Mouse (Mus musculus) ovary, postnatal 36 days (tissue): Measurements from ENCODE around the gene Eri2.

Source experiments
- DNase-seq: peaks from one replicate; pipeline ENCODE4 v3.0.0; 2022; ENCODE audit warnings: low spot score, mixed read lengths

The Eri2 gene

DNA sequence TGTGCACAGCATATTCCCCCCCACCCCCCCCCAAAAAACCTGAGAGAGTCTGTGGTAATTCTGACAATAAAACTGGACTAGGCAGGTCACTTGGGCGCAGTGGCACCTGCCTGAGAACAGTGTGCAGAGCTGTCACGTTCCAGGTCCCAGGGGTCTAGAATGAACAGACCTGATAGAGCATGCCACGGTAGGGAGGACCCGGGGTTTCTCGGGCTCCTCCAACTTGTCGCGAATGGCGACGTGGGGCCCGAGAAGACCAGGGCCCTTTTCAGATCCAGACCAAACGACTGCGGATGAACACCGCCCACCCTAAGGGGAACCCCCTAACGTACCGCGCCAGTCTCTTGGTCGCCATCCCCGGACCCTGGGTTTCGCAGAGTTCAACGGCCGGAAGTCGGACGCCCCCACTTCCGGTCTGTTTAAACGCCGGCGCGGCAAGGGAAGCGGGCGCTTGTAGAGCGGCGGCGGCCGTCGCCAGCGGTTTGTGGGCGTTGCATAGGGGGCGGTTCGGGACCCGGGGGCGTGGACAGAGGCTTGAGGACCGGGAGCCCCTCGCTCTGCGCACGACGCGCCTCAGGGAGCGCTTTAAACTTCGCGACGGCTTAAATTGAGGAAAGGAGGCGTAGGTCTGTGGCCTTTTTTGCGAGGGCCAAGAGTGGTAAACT, at the start of gene Eri2, which contains the start of gene Rexo5:
Gene Eri2, minus strand, starts transcription at position 473 of the 665 bp plus-strand sequence.
Gene Rexo5, plus strand, starts transcription at position 421 of the 665 bp plus-strand sequence.
- peak; percentile 89 for DNase-seq

DNA sequence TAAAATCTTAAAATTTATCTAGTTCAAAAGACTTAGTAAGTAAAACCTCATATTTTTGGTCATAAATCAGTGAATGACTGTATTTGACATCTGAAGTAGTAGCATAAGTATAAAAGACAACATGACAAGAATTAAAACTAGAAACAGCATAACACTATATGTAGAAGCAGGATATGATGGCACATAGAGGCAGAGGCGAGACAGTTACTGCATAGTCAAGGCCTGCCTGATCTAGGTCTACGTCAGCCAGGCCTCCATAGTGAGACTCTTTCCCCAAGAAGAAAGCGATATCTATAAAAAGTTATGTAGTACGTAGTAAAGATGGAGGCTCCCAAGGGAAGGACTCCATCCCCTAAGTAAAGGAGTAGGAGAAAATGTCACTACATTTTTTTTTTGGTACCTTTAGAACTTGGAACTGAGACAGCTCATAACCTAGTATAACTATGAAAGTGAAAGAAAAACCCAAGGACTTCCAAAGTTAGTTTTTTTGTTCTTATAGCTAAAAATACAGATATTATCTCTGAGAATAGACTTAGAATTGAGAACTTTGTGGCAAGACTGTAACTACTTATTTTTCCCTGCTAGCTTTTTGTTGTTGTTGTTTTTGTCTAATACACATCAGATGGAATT, 48.1 kb upstream of the Eri2 start:
- DNase-seq: no peak

DNA sequence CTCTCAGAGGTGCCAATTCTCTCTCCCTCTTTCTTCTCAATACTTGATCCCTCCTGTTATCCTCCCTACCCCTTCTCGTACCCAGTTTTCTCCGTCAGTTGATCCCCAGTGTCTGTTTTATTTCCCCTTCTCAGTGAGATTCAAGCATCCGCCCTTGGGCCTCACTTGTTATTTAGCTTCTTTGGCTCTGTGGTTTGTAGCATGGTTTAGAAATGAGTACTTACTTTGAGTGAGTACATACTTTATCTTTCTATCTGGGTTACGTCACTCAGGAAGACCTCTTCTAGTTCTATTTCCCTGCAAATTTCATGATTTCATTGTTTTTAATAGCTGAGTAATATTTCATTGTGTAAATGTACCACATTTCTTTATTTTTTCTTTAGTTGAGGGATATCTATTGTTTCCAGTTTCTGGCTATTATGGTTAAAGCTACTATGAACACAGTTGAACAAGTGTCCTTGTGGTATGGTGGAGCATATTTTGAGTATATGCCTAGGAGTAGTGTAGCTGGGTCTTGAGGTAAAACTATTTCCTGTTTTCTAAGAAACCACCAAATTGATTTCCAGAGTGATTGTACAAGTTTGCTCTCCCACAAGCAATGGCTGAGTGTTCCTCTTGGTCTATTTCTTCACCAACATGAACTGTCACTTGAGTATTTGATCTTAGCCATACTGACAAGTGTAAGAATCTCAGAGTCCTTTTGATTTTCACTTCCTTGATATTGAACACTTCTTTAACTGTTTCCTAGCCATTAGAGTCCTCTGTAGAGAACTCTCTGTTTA, 42.3 kb upstream of the Eri2 start:
- DNase-seq: no peak

DNA sequence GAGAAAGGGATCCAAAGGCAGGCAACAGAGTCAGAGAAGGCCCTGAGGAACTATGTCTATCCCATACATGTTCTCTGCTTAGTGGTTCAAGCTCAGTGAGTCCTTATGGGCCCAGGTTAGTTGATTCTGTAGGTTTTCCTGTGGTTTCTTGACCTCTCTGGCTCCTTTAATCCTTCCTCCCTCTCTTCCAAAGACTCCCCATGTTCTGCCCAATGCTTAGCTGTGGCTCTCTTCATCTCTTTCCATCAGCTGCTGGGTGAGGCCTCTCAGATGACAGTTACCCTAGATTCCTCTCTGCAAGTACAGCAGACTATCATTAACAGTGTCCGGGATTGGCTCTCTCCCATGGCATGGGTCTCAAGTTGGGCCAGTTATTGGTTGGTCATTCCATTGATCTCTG, 41.5 kb upstream of the Eri2 start:
- no peak for DNase-seq

DNA sequence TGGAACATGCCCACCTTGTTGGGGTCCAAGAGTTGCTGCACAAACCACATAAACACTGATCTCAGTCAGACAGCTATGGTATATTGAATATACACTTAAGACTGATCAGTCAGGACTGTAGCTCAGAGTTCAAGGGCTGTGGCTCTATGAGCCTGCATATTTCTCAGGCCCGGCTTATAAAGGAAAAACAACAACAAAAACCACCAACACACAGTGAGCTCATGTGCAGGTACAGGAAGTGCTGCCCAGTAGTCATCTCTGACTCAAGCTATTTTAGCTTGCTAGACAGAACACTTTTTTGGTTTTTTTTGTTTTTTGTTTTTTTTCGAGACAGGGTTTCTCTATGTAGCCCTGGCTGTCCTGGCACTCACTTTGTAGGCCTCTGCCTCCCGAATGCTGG, 14.9 kb upstream of the Eri2 start:
- no peak for DNase-seq

DNA sequence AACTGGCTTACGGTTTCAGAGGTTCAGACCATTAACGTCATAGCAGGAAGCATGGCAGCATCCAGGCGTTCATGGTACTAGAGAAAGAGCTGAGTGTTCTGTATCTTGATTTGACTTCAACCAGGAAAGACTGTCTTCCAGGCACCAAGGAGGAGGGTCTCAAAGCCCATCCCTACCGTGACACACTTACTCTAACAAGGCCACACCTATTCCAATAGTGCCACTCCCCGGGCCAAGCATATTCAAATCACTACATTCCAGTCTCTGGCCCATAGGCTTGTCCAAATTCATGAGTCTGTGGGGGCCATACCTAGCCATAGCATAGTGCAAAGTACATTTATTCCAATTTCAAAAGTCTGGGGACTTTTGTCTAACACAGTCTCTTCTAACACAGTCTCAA, 13.5 kb upstream of the Eri2 start:
- no peak for DNase-seq

DNA sequence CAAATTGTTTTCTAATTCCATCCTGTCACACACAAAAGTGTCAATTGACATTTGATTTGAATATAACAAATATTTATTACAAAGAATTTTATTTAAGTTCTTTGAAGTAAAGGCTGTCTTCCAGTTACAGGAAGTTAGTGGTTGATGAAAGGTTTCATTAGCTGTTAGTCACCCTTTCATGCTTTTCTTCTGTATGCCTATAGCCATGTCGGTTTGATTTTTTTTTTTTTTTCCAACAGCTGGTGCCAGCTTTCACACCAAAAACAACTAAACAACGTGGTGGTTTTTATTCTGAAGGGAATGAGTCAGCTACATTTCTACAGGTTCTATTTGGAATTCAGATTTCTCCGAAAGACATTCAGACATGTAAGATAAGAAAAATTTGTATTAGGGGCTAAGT, 7.1 kb upstream of the Eri2 start:
- DNase-seq: no peak

DNA sequence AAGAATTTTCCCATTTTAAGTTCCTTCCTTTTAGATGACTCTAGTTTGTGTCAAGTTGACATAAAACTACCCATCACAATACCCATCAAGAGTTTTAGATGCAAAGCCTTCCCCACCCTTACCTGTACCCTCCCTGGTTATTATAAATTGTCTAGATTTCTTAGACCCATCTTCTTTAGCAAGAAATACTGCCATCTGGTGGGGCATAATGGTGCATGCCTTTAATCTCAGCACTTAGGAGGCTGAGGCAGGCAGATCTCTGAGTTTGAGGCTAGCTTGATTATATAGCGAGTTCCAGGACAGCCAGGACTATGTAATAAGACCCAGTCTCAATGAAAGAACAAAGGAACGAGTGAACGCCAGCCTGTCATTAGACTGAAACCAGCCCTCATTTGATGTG, 6.6 kb upstream of the Eri2 start:
- DNase-seq: no peak

DNA sequence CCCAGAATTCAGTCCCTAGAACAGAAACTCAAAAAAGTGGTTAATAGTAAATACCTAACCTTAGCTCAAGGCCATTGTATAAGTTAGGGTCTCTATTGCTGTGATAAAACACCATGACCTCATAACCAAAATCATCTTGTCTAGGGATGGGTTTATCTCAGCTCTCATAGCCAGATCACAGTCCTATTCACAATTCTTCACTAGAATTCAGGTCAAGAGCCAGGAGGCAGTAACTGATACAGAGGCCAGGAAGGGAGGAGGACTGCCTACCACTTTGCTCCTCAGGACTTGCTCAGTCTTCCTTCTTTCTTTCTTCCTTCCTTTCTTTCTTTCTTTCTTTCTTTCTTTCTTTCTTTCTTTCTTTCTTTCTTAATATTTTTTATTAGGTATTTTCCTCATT, 1.5 kb upstream of the Eri2 start:
- no peak for DNase-seq

DNA sequence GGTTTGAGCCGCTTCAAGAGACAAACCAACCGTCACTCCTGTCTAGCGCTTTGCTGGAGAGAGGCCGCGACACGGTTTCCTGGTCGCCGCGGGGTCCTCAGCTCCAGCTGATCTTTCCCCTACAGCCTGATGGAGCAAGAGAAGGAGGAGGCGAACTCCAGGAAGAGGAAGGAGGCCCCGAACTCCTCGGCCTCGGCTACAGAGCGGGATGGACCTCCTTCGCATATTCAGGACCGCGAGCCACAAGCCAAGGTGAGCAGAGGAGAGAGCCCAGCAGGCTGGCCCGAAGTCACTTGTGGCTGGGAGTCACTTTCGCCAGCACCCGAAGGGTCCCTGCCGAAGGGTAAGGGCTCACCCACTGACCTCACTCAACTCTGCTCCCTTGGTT, 387 bp upstream of the Eri2 start:
- no peak for DNase-seq

DNA sequence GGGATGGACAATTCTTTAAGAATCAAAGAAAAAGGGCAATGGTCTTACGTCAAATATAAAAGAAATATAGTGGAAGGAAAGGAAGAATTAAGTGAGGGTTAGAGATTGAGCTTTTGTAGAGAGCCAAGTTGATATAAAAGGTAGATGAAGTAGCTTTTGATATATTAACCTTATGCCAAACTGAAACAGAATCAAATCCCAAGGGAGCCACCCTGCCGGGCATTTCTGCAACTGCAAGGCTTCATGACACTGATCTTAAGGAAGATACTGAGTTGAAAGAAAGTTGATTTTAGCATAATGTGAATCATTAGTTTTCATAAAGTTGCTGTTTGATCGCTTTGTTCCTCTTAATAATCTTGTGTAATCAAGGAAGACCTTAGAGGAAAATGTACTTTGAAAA, 4.8 kb downstream of the Eri2 start:
- no peak for DNase-seq

DNA sequence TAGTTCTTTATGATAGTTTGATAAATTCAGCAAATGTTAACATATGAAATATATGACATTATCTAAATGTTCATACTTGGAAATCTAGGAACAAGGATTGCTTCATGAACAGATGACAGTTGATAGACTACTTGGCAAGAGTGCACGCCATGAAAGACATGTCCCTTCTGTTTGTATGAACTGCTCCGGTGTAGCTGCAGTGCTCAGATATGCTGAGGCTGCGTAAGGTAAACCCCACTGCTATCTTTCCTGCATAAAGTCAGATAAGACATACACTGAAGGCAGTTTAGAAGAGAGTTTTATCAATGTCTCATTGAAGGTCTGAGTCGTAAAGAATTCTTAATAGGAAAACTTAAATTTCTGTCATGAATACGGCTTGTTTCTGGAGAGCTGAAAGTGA, 8.9 kb downstream of the Eri2 start:
- DNase-seq: no peak

DNA sequence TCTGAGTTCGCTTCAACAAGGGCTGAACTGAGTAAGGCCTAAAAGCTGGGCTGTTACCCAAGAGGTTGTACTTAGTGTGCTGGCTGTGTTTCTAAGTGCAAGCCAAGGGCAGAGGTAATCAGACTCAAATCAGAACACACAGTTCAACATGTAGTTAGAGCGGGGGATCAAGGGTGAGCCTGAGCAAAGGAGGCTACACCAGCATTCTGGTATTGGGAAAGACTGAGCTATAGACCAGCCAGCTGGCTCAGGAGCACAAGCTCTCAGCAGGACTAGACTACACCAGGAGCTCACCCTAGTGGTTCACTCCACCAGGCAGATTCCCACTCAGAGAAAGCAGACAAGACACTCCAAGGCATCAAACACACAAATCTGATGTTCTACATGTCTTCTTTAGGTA, 10.4 kb downstream of the Eri2 start:
- peak; percentile 14 for DNase-seq

DNA sequence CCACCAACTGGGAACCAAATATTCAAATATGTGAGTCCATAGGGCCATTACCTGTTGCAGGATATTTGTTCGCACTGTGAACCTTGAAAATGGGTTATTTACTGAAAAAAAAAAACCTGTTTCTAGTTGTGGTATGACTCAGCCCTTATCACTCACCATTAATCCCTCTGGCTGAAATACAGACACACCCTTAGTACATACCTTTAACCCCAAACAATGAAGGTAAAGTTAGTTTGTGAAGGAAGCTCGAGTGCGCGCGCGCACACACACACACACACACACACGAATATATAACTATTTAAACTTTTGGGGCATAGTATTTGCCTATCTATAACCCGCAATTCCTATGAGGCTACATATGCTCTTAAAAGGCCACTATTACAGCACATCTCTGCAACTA, 24.0 kb downstream of the Eri2 start:
- DNase-seq: no peak

DNA sequence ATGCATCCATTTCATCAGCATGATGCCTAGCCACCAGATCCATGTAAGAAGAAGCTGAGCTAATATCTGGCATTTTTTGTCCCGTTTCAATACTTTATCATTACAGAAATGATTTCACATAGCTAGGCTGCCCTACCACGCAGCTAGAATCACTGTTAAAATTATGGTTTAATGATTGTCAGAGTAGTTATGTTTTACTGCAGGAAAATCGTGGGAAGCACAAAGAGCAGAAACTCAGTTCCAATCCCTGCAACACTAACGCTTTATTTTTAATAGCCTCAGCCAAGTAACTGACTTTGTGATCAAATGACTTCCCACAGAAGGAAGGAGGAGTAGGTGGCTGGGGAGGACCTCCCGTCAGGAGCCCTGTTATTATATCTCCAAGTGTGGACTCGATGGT, 26.9 kb downstream of the Eri2 start:
- no peak for DNase-seq

DNA sequence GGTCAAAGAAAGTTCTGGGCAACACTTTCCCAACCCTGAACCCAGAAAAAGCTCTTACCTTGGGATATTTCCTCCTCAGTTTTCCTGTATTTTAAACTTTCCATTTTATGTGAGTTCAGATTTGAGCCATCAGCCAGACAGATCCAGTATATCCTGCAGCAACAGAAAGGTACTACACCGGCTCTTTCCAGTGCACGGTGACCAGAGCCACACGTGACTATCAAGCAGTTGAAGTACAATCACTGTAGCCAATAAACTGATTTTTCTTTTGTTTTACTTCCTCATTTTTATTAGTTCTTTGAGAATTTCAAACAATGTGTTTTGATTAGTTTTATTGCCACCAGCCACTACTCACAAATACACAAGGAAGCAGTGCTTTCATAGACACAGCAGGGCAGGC, 29.5 kb downstream of the Eri2 start:
- DNase-seq: no peak

DNA sequence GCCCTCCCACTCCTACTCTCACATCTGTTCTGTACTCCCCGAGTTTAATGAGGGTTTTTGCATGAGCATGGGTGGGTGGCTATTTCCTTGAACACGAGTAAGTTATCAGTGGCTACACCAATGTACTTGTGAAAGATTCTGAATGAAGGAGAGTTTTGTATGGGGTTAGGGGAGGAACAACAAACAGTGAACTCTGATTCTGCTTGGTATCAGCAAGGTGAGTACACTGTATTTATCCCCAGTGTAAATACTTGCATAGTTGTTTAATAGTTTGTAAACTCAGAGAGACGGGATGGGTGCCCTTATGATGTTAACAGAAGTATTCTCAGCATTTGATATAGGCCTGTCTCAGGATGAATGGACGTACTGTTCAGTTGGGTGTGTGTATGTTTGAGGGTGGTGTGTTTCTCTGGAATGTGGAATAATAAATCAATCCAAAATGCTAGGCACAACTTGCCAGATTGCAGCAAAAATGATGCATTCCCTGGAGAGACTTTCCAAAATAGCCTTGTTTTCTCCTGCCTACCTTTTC, 31.6 kb downstream of the Eri2 start:
- no peak for DNase-seq

DNA sequence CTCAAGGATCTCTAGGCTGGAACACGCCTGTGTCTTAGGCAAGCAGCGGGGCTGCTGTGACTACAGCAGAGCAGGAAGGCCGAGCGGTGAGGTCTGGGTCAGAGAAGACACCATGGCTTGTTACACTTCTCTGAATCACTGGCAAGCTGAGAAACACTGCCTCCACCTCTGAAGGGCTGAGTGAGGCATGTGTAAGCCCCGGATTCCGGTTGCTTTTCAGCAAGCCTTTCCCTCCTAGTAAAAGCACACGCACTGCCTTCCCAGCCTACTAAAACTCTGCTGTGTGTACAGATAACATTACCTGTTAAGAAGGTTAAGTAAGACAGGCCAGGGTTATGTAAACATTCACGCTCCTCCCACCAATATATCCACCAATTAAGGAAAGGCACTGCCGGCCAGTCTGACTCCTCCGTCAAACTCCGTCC, 33.3 kb downstream of the Eri2 start, which contains the start of gene Acsm3:
Gene Acsm3, plus strand, starts transcription at position 397 of the 425 bp plus-strand sequence.
- DNase-seq: no peak

DNA sequence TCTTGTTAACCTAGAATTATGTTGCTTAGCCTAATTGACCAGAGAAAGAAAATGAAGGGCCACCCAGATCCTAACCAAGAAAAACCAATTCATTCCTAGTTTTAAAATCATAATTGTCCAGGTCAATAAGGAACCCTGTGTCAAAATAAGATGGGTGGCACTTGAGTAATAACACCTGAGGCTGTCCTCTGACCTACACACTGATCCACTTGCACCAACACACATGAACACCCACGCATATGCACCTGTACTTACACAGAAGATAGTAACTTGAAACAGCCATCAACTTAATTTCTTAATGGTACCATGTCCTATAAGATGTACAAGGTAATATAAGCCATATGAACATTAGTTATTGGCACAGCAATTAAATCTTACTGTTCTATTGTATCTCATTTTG, 40.2 kb downstream of the Eri2 start:
- DNase-seq: no peak

DNA sequence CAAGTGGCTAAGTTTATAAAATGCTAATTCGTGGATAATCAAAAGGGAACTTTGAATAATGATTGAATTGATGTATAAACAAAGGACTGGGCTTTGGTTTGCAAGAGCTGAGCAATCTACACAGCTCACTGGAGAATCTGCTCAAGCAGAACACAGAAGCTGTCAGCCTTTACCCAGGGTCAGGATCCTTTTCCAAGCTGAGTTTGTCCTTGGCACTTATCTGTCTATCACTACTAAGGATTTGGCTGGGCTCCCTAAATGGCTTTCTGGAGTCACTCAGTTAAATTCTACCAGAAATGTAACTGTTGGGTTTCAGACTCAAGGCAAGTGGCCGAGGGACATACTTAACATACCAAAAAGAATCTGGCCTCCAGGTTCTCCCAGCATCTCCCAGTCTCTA, 43.9 kb downstream of the Eri2 start:
- no peak for DNase-seq

DNA sequence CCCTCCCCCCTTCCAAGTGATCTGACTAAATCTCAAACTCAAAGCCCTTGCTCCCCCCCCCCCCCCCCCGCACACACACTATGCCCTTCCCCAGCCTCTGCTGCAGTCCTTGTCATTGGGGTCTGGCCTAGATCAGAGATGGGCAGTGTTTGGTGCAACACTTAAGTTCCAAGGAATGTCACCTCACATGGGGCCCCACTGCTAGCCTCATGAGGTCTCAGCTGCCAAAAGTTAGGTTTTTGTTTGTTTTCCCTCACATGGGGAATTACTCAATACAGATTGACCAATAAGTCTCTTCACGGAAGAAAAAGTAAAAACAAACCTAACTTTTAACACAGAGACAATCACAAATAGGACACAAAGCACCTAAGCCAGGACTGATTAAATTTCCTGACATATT, 45.1 kb downstream of the Eri2 start:
- DNase-seq: no peak

DNA sequence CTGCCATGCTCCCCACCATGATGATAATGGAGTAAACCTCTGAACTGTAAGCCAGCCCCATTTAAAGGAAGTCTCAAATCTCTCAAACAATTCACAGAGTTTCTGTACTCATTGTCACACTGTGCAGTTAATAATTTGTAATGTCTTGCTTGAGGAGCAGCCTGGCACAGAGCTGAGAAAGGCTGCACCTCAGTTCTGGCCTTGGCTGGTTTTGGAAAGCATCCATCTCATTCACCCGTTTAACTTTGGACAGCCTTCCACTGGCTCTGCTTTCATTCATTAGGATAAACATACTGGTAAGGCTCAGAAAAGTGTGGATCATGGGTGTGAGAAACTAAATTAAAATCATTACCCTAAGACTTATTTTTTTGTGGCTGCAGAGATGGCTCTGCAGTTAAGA, 48.0 kb downstream of the Eri2 start:
- no peak for DNase-seq

DNA sequence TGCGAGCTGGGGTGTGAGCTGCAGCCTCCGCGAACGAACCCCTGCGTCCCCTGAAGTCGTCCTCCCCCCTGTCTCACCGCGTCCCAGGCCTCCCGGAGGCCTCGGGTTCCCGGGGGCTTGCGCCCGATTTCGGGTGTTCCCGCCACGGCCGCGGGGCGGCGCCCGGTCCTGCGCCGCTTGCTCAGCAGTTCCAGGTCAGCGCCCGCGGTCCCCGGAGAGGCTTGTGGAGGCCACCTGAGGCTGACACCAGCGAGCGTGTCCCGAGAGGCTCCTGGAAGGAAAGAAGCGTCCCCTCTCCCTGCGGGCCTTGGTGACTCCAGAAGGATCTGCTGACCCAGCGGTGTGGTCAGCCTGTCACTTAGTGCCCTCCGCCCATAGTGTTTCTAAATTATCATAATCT, 49.5 kb downstream of the Eri2 start:
- DNase-seq: peak; percentile 24
